Mouse (Mus musculus) E14TG2a.4 (cell line): ENCODE data around the gene Gpx7.

Experiments
- CTCF ChIP-seq: conservative IDR thresholded peaks from 2 replicates; pipeline ENCODE4 v1.5.1; 2014; ENCODE audit warnings: low read length
- NANOG ChIP-seq: IDR thresholded peaks from 2 replicates; pipeline ENCODE4 v1.6.1; 2014; ENCODE audit warnings: borderline replicate concordance, low read length, mixed read lengths

GRCm38 (mm10) chr4:108386087-108386486 is 20.7 kb downstream of the Gpx7 start:
- TF ChIP-seq CTCF, result no peak
- no peak for TF ChIP-seq NANOG
